Mouse (Mus musculus) cortical plate, adult 2 months (tissue): ENCODE results near the gene Cyp2e1.

ENCODE experiments used
- CTCF ChIP-seq: fragments of 200-500 bp; IDR thresholded peaks from 2 replicates; pipeline ENCODE4 v1.5.1; 2011; ENCODE audit warnings: mild to moderate bottlenecking, control low read depth, low read length; ENCODE audit not compliant: insufficient read depth; ENCODE audit errors: extremely low read depth
- POLR2A ChIP-seq: fragments of 200-500 bp; IDR thresholded peaks from 2 replicates; pipeline ENCODE4 v1.6.1; 2011; ENCODE audit warnings: mild to moderate bottlenecking, low read length, control low read depth; ENCODE audit not compliant: insufficient read depth; ENCODE audit errors: extremely low read depth

GRCm38 (mm10) chr7:140763447-140764020 lies at the start of gene Cyp2e1:
- TF ChIP-seq POLR2A (no peak), CTCF (no peak)
